Mouse (Mus musculus) T-helper 2 cell (primary cell): ENCODE results near the gene Hist1h4c.
"Not testable (repeated sequence)": the region's sequence is repeated elsewhere in the genome, so short reads cannot be mapped to it uniquely, and the experiment has no call there.

Experiments
- in situ Hi-C: fragments of 300-600 bp; cut with MboI, MseI; formaldehyde crosslinking; loops from one replicate; pipeline ENCODE4 v1.15.1; 2025; ENCODE audit warnings: high pct_unique_total_duplicates

Gene Hist1h4c

DNA sequence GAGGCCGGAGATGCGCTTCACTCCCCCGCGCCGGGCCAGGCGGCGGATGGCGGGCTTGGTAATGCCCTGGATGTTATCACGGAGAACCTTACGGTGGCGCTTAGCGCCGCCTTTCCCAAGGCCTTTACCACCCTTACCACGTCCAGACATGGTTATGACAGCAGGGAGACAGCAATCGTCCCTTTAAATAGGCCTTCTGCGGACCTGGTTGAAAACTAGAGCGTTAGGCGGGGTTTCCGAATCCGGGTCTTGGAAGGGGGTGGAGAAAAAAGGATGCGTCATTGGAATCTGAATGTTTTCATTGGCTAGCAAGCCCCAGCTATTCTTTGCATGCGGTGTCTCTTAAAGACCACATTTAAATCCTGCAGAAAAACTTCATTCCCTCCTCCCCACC, at the start of gene Hist1h4c:
TSS of gene Hist1h4c (minus strand) at position 155 of the 394 bp plus-strand sequence.
- in situ Hi-C loops = loop anchor here (5.0 kb wide), 1 partner anchor 34 kb away; no protein-coding TSS in a partner anchor

DNA sequence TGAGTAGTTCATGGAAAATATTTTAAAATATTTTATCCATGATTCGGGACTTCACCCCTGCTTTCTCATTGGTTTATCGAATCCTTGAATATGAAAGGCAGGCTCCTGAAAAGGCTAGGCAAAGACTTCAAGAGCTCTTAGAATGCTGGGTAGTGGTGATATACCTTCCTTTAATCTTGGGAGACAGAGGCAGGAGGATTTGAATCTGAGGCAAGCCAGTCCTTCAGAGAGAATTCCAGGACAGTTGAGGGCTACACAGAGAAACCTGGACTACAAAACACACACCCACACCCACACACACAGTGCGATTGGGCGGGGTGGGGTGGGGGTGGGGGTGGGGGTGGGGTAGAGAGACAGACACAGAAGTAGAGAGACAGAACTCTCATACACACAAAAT, 49.6 kb upstream of the Hist1h4c start:
- in situ Hi-C loops = no loop called here

DNA sequence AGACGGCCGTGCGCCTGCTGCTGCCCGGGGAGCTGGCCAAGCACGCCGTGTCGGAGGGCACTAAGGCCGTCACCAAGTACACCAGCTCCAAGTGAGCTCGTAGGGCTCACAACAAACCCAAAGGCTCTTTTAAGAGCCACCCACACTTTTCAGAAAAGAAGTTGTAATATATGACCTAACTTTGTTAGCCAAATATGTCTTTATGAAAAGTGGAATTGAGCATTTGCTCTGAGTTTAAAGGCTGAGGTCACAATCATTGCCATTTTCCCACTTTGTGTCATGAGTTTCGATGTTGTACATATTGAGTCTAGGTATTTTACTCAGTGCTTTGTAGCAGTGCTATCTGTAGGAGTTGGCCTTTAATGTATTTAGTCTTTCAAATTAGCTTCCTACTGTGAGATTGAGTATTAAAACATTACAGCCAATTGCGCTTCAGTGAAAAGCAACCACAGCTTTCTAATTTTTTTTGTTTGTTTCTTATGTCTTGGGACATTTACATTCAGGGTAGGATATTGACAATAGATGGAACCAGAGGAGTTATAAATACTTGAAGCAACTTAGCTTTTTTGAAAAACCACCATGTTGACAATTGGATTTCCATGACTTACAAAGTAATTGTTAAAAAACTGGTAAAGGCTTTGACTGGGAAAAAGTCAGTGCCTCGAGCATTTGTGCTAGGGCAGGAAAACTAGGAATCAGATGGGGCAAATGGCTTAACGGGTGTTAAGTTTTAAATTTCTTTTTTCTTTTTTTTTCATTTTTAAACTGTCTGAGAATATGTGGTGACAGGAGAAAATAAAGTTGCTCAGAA, 49.0 kb upstream of the Hist1h4c start:
- in situ Hi-C loops = no loop called here

DNA sequence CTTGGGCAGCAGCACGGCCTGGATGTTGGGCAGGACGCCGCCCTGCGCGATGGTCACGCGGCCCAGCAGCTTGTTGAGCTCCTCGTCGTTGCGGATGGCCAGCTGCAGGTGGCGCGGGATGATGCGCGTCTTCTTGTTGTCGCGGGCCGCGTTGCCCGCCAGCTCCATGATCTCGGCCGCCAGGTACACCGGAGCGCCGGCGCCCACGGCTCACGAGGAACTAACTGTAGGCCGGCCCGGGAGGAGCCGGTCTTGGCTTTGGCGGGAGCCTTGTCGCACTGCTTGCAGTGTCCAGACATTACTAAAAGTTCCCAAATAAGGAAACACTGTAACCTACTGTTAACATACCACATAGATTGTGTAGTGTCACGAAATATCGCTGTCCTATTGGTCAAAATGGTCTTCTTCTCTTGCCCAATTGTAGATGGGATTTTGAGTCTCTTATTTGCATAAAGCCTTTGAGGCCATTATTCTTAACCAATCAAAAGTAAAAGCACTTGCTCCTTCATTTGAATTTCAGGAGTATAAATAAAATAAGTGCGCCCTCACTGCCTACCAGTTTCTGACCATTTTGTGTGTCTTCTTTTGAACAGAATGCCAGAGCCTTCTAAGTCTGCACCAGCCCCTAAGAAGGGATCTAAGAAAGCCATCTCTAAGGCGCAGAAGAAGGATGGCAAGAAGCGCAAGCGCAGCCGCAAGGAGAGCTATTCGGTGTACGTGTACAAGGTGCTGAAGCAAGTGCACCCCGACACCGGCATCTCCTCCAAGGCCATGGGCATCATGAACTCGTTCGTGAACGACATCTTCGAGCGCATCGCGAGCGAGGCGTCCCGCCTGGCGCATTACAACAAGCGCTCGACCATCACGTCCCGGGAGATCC, 48.2 kb upstream of the Hist1h4c start, which contains the start of gene Hist1h2bb:
TSS of gene Hist1h2bb (plus strand) at position 534 of the 880 bp plus-strand sequence.
- in situ Hi-C loops = not testable (repeated sequence)

DNA sequence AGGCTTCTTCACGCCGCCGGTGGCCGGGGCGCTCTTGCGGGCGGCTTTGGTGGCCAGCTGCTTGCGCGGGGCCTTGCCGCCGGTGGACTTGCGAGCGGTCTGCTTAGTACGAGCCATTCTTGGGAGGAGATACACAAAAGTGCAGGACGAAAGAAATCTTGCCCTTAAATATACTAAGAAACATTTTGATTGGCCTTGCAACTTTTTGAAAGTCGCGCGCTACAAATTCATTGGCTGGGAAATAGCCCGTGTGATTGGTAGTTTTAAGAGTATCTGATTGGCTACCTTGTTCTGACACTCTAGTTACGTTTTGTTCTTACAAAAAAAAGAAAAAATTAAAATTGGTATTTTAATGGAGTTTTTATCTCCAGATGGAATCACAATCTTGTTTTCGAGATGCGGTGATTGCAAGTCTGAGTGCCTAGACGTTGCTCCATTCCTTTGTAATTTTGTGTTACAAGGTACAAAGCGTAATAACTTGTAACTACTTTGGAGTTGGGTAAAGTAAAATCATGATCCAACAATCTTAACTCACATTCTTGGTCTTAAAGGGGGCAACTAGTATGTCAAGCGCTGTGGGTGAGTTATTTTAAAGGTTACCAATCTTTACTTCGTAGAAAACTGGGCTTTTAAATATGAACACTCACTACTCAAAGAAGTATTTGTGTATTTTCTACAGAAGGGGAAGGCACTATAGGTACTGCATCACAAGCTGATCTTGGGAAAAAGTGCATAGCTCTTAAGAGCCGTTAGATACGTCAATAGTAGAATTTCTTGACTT, 47.3 kb upstream of the Hist1h4c start, which contains the start of gene Hist1h3c:
TSS of gene Hist1h3c (minus strand) at position 222 of the 781 bp plus-strand sequence.
- in situ Hi-C loops = no loop called here

DNA sequence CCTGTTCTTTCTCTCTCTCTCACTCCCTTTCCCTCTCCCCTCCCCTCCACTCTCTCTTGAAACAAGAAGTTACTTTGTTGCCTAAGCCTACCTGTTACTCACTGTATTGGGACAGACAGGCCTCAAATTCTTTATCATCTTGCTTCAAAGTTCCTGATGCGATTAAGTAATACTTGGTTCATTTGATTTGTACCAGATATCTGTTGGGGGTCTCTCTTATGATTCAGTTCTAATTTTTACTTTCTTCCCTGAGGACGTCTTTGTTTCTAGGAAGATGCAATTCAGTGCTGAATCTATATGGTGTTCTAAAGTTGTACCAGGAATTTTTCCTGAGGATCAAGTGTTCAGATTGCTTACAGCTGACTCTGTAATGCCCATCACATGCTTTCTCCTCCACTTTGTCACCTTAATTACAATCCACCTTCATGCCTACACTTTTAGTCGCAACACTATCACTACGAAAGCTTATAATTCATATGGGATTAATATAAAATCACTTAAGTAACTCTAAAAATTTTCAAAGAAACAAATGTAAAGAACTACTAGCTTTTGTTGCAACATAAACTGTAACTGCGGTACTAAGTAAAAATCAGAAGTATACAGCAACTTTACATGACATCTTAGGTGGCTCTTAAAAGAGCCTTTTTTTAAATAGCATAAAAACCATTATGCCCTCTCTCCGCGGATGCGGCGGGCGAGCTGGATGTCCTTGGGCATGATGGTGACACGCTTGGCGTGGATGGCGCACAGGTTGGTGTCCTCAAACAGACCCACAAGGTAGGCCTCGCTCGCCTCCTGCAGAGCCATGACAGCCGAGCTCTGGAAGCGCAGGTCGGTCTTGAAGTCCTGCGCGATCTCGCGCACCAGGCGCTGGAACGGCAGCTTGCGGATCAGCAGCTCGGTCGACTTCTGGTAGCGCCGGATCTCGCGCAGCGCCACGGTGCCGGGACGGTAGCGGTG, 46.4 kb upstream of the Hist1h4c start:
- in situ Hi-C loops = no loop called here

DNA sequence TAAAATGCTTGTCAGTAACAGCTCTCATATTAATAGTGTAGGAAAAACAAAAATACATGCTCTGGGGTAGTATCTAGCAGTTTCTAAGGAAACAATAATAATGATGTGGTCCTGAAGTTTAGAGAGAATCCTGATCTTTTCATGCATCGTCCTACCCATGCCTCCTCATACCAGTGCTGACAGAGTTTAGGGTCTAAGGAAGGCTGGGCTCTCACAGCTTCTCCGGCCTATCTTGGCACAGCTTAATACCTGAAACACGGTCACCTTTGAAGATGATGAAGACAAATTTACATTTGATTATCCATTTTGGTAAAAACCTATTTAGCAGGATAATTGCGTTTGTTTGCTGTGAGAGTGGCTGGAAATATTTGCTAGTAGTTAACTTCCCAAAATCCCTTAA, 45.7 kb upstream of the Hist1h4c start:
- in situ Hi-C loops = no loop called here

DNA sequence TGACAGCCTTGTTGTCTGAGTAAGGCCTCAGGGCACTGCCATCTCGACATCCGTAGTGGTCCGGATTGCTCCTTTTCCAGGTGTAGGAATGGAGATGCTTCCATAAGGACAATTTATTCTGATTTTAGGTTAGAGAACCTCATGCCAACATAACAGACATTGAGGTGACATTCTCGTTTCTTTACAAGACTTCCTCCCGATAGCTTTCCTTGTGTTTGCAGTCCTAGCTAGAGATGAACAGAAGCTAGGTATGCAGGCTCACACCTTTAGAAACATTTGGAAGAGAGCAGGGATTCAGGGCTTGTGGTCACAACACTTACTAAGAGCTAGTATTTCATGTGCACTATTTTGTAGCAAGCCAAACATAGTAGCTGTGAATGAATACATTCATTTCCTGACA, 45.0 kb upstream of the Hist1h4c start:
- in situ Hi-C loops = no loop called here

DNA sequence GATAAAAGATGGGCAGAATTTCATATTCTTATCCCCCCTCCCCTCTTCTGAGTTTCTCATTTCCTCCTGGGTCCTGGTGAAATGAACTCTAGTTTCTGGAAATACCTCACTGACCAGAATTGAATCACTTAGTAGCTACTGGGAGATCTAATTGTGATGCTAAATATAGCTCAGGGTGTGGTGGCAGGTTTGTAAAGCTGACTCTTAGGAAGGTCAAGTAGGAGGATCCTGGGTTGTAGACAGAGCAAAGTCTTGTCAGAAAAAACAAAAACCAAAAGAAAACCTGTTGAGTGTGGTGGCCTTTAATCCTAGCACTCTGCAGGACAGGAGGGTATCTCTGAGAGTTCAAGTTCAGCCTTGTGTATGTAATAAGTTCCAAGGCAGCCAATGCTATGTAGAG, 43.8 kb upstream of the Hist1h4c start:
- in situ Hi-C loops = no loop called here

DNA sequence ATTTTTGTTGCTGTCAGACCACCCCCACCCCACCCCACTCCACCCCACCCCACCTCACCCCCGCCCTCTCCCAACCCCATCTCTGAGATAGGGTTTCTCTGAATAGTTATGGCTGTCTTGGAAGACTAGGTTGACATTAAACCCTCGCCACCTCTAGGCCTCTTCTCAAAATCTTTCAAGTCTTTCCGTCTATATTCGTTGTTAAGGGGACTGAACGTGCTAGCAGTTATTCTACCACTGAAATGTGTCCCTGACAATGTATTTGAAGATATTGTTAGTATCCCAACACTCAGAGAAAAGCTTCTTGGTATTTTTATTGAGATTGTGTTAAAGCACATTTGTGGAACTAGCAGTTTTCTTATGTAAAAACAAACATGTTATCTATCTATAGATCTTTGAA, 42.7 kb upstream of the Hist1h4c start:
- in situ Hi-C loops = no loop called here

DNA sequence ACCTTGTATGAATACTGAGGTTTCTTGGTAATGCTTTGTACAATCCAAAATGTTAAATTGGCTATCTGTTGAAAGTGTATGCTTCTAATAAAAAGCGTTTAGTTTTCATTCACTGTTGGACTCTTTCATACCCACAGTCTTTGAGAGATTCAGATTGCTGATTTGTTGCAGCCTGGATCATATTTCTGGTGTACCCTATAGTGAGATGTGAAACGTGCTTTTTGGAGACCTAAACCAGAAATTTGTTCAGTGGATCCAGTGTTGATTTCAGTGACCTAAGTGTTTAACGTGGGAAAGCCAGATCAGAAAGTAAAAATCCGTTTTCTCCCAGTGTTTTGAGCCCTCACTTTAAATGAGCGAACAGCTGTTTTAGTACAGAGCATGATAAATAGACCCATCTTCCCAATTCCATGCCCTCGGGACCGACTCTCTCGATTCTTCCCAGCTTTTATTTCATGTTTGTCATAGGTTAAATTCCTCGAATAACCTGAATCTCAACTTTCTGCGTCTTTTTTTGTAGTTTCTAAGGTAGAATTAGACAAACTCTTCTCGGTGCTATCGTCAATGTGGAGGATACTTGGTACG, 42.1 kb upstream of the Hist1h4c start:
- in situ Hi-C loops = no loop called here

DNA sequence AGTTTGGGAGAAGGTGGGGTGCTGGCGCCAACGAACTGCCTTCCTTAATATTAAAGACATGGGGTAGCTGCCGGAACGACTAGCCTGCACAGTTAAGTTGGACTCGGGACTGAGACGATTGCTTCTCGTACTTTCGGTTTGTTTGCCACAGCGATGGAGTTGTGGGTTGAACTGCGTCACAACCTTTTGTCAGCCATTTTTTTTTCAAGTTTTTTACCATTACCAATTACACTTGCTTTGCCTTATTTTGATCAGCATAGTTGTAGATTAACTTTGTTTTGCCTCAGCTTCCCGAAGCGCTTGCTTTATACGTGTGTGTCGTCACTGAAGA, 41.6 kb upstream of the Hist1h4c start:
- in situ Hi-C loops = no loop called here

DNA sequence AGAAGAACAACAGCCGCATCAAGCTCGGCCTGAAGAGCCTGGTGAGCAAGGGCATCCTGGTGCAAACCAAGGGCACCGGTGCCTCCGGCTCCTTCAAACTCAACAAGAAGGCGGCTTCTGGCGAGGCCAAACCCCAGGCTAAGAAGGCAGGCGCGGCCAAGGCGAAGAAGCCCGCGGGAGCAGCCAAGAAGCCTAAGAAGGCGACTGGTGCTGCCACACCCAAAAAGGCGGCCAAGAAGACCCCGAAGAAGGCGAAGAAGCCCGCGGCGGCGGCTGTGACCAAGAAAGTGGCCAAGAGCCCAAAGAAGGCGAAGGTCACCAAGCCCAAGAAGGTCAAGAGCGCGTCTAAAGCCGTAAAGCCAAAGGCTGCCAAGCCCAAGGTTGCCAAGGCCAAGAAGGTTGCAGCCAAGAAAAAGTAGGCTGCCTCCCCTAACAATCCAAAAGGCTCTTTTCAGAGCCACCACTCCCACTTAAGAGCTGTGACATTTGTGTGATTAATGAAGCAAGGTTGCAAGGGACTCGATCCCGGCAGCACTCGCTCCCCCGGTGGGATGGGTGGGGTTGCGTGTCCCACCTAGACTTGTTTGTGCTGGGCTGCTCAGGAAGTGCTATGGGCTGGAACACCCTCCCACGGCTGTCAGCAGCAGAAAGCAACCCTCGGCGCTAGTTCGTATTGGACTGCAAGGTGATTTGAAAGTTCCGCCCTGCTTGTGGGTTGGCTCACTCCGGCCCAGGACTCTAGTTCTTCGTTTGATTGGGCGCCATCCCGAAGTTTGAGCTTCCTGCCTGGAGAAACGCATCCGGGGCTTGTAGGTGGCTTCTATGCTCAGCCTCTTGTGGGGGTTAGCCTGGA, 41.0 kb upstream of the Hist1h4c start:
- in situ Hi-C loops = no loop called here

DNA sequence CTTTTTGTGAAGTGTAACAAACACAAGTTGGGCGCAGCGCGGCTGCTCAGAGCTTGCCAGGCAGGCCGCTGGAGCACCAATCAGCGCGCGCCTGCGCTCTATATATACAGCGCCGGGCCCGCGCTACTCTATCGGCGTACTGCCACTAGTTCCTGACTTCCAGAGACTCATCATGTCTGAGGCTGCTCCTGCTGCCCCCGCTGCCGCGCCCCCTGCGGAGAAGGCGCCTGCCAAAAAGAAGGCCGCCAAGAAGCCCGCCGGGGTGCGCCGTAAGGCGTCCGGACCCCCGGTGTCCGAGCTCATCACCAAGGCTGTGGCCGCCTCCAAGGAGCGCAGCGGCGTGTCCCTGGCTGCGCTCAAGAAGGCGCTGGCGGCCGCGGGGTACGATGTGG, 40.4 kb upstream of the Hist1h4c start, which contains the start of gene Hist1h1c:
TSS of gene Hist1h1c (plus strand) at position 132 of the 392 bp plus-strand sequence.
- in situ Hi-C loops = no loop called here

DNA sequence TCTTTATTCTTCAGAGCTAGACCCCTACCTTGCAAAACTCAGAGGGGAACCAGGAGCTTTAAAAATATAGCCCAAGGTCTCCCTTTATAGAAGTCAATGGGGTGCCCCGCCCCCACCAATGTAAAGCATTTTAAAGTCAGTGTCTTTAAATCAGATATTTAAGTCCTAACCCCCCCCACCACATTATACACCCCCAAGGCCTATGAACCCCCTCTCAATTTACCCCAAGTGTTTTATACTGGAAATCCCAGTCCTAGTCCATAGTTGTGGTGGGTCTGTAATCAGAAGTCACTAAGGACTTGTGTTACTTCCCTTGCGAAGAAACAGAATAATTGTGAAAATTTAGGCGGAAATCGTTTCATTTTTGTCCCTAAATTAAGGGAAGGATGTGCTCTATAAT, 39.8 kb upstream of the Hist1h4c start:
- in situ Hi-C loops = no loop called here

DNA sequence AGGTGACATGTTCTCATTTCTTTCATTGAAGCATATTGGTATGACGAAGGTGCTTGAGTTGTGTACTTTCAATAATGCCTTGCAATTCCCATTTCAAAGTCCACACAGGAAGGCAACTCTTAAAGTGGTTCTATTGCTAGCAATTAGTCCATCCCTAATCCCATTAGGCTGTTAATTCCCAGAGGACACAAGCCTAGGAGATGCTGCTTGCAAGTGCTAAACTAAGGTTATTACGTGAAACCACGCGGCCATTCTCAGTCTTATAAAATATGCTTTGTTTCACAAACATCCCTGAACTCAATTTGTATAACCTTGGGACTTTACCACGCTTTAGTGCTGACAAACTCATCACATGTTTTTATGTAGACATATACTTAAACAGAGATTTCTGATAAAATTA, 38.8 kb upstream of the Hist1h4c start:
- in situ Hi-C loops = no loop called here

DNA sequence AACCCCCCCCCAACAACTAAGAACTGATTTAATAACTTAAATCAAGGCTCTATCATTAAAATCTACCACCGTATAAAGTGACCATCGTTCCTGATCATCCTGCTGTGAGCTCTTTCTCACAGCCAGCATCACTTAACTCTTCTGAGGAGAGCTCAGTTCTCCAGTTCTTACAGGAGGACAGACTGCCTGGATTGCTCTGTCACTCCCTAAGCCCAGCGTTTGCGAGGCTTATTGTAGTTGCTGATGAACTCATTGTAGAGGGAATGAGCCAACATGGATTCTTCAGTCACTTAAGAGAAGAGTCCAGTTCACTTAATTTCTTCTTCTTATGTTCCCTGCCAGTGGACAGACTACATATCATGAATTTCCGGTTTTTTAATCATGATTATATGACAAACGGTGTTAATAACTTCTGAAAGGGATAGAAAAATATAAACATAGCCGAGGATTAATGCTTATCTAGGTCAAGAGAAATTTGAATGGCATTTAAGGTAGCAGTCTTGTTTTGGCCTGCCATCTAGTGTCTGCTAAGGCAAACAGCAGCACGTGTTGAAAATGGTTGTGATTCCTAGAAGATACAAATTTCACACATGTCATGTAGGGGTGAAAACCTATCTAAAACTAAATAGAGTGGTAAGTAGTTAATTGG, 34.0 kb upstream of the Hist1h4c start:
- in situ Hi-C loops = loop anchor here (5.0 kb wide), 1 partner anchor 35 kb away; the partner anchor contains the start of genes Hist1h1t and Hist1h4c

DNA sequence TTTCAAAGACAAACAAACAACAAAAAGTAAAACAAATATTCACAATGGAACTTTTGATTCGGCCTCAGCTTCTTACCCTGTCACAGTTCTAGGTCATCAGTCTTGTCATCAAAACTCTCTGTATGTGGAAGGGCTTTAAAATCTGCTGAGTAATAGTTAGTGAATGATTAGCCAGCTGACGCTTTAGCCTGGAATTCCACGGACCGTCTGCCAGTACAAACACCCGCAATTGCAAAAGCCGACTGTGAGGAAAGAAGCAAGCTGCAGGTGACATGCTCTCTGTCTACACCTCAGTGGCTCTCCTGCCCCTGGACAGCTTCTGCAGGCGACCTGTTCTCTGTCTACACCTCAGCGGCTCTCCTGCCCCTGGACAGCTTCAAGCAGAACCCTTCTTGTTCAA, 32.2 kb upstream of the Hist1h4c start:
- in situ Hi-C loops = loop anchor here (5.0 kb wide), 1 partner anchor 33 kb away; the partner anchor contains the start of genes Hist1h1t and Hist1h4c
